Mouse (Mus musculus): ENCODE results near the gene Foxj2. TPM values are rescaled to one million over a fixed set of nuclear protein-coding genes. Genes with fewer than 3 reads are reported as not detected.
A peak's percentile ranks its signal among the peaks of the same experiment; 100 is the strongest.

Foxj2 gene
- polyA plus RNA-seq, 1 experiment from 2014 or later = 7.8 TPM

DNA sequence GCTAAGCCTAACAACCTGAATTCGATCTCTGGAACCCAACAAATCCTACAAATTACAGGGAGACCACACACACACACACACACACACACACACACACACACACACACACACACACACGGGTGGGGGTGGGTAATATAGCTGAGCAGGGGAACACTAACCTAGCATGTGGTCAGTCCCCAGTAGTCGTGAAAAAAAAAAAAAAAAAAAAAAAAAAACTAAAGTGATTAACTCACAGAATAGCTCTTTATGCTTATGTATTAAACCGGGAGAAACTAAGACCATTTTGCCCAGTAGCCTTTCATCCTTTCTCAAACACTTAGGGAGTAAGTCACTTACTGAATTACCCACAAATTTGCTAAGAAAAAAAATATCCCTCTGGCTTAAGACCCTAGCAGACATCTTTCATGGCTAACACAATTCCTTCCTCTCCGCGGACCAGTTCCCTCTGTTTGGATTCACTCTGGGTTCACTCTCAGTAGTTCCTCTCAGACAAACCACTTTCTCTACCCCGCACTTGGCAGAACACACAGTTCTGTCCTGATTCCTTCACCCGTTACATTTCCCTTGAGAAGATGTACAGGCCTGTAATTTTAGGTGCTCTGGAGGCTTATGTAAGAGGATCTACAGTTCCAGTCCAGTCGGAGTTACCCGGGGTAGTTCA, 18.9 kb upstream of the Foxj2 start:
- Histone ChIP-seq H3K4me2 (peak overlapping the region; percentile 100), H3K9me3 (replicated peaks) (no peaks in the 10 kb centered on the region), H3K36me3 (no peaks in the 10 kb centered on the region), H3K9ac (peak overlapping the region; percentile 83), H3K4me1 (replicated peaks) (peaks cover 8% of the 10 kb centered on the region), H3K27me3 (replicated peaks) (0 out of 2 replicates have a peak, but pooled peaks cover 4% of the 10 kb centered on the region), H3K27ac (ENCODE audit: poor library complexity, severe bottlenecking) (no peak overlapping the region), H3K4me3 (peak overlapping the region; percentile 69)
- ATAC-seq (ENCODE audit: insufficient number of reproducible peaks, low FRiP score) = peak; percentile 24
- 35% methylated on average over 10 of the region's 10 CpGs for WGBS

DNA sequence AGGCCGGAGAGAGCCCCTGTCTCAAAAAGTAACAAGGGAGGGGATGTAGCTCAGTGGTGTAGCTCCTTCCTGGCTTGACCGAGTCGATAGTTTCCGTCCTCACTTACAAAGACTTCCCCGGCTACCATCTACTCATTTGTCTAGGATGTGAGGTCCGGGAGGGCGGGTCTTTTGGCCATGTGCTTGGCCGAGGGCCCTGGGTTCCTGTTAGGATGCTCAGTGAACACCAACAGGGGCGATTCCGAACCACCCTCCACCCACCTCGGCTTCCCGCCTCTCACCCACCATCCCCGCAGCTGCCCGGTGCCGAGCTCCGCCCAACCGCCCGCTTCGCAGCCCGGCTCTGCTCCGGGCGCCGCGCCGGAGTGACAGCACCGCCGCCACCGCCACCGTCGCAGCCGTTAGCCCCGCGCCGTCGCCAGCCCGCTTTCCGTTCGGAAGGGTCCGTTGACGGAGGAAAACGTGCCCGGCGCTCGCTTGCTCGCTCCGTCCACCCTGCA, 18.4 kb upstream of the Foxj2 start, which contains the start of gene Slc2a3:
Slc2a3 (minus strand) TSS at position 340 of the 500 bp plus-strand sequence.
- WGBS = under 1% methylated on average over 46 of the region's 46 CpGs
- H3K27me3 ChIP-seq (replicated peaks) = 0 out of 2 replicates have a peak, but pooled peaks cover 4% of the 10 kb centered on the region
- peak within 1 kb of the TSS; percentile 69 for H3K4me3 ChIP-seq
- peak within 1 kb of the TSS; percentile 100 for H3K4me2 ChIP-seq
- 0 out of 2 replicates have a peak within 1 kb of the TSS, but pooled peaks have one; percentile 18 for H3K27ac ChIP-seq (ENCODE audit: poor library complexity, severe bottlenecking)
- peak within 1 kb of the TSS; percentile 83 for H3K9ac ChIP-seq
- H3K4me1 ChIP-seq (replicated peaks) = peaks cover 8% of the 10 kb centered on the region
- H3K9me3 ChIP-seq (replicated peaks) = no peaks in the 10 kb centered on the region
- ATAC-seq (ENCODE audit: insufficient number of reproducible peaks, low FRiP score) = peak; percentile 81
- no peaks in the 10 kb centered on the region for H3K36me3 ChIP-seq

DNA sequence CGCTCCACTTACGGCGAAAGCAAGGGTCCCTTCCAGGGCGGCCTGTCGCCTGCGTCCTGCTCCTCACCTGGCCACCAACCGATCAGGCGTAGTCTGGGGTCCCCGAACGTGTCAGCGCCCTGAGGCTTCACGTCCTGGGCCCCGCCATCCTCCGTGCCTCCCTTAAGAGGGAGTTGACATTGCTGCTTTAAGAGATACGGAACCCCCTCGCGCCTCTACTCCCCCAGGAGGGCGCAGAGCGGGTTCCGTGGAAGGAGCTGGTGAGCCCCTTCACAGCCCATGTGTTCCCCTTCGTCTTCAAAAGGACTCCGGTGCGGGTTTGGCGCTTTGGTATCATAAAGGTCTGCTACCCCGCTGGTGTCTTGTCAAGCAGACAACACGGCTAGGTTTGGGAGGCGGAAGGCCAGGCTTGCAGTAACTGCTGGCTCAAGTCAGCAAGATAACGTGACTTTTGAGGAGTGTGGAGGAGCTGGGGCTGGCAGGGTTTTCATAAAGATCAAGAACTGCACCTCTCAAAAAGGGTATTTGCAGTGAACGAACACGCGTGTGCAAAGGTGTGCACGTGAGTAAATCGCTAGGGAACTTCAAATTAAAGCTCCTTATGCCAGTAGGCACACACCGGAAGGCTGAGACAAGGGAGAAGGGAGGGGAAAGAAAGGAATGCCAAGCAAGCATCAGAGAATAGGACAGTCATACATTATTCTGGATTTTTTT, 17.8 kb upstream of the Foxj2 start:
- WGBS = 2% methylated on average over 34 of the region's 34 CpGs
- 0 out of 2 replicates have a peak, but pooled peaks cover 4% of the 10 kb centered on the region for H3K27me3 ChIP-seq (replicated peaks)
- H3K36me3 ChIP-seq = no peaks in the 10 kb centered on the region
- H3K4me1 ChIP-seq (replicated peaks) = peaks cover 8% of the 10 kb centered on the region
- H3K27ac ChIP-seq (ENCODE audit: poor library complexity, severe bottlenecking) = no peak overlapping the region
- peak overlapping the region; percentile 69 for H3K4me3 ChIP-seq
- H3K4me2 ChIP-seq = peak overlapping the region; percentile 100
- peak; percentile 66 for ATAC-seq (ENCODE audit: insufficient number of reproducible peaks, low FRiP score)
- no peaks in the 10 kb centered on the region for H3K9me3 ChIP-seq (replicated peaks)
- H3K9ac ChIP-seq = peak overlapping the region; percentile 83

DNA sequence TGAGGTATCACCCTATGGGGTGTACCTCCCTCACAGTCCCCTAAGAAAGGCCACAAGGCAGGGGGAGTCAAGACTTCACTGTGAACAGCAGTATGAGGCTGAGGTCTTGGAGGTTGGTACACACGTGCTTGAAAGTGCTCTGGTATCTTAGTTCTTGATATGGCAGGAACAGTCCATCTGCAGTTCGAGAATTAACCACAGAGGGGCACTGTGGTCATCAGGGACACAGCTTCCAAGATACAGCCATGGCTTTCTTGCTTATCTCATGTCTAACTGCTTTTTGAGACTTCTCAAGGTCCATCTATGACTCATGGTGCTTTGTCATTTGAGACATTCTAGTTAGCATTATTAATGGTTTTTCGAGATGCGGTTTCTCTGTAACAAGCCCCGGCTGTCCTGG, 15.3 kb upstream of the Foxj2 start:
- no peaks in the 10 kb centered on the region for H3K9me3 ChIP-seq (replicated peaks)
- no peak overlapping the region for H3K4me2 ChIP-seq
- ATAC-seq (ENCODE audit: insufficient number of reproducible peaks, low FRiP score) = no peak
- no peak overlapping the region for H3K27ac ChIP-seq (ENCODE audit: poor library complexity, severe bottlenecking)
- no peak overlapping the region for H3K4me3 ChIP-seq
- 18% methylated on average over 5 of the region's 5 CpGs for WGBS
- H3K27me3 ChIP-seq (replicated peaks) = 0 out of 2 replicates have a peak, but pooled peaks cover 4% of the 10 kb centered on the region
- H3K36me3 ChIP-seq = no peaks in the 10 kb centered on the region
- peaks cover 8% of the 10 kb centered on the region for H3K4me1 ChIP-seq (replicated peaks)
- H3K9ac ChIP-seq = no peak overlapping the region

DNA sequence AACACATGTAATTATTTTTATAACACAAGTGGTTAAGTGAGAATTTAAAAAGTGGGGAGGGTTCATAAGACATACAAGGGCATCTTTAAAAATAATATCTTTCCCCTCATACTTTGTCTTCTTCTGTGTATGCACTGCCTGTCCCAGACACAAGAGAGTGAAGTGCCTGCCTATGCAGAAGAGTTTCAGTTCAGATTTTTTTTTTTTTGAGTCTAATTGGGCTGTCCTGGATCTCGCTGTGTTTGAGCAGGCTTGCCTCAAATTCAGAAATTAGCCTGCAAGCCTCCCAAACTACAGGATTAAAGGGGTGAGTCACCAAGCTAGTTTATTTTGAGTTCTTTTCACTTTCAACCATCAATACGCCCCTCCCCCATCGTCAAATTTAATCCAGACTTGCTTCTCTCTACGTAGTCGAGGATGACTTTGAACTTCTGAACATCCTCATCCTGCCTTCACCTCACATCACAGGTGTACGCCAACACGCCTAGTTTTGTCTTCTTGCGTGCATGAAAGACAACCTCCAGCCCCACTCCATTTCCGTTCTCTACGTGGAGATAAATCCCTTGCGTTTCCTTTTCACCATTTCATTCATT, 9.6 kb upstream of the Foxj2 start:
- H3K27ac ChIP-seq (ENCODE audit: poor library complexity, severe bottlenecking) = peak overlapping the region; percentile 98
- 0 out of 2 replicates have a peak, but pooled peaks have one; percentile 0 for ATAC-seq (ENCODE audit: insufficient number of reproducible peaks, low FRiP score)
- no peaks in the 10 kb centered on the region for H3K36me3 ChIP-seq
- H3K9ac ChIP-seq = peak overlapping the region; percentile 45
- H3K4me3 ChIP-seq = peak overlapping the region; percentile 61
- peaks cover 6% of the 10 kb centered on the region for H3K4me1 ChIP-seq (replicated peaks)
- H3K9me3 ChIP-seq (replicated peaks) = no peaks in the 10 kb centered on the region
- peak overlapping the region; percentile 64 for H3K4me2 ChIP-seq
- 2% methylated on average over 11 of the region's 11 CpGs for WGBS
- no peaks in the 10 kb centered on the region for H3K27me3 ChIP-seq (replicated peaks)

DNA sequence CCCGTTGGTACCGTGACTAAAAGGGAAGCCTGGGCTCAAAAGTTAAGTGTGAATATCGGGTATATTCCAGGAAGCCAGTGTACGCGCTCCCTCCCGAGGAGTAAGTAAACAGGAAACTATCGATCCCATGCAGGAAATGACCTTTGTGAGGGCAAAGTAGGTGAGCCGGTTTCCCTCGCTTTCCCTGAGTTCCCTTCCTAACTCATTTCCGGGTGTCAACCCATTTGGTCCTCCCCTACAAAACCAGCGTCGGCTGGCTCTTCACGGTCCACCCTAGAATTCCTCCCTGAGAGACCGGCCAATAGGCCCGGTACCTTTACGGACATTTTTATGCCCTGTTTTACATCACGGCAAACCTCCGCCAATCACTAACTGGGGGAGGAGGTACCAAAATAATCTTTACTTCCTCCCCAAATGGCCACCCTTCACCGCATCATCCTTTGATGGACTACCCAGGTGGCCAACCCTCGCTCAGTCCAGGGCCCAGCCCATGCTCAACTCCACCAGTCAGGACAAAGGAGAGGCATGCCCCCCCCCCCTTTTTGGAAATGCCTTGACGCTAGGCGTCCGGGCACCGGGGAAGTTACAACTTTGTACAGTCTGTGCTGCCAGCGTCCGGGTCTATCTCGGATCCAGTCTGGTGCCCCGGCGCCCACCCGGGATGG, 9.0 kb upstream of the Foxj2 start:
- no peaks in the 10 kb centered on the region for H3K36me3 ChIP-seq
- peak overlapping the region; percentile 73 for H3K9ac ChIP-seq
- H3K4me3 ChIP-seq = peak overlapping the region; percentile 61
- H3K4me2 ChIP-seq = peak overlapping the region; percentile 64
- peak overlapping the region; percentile 98 for H3K27ac ChIP-seq (ENCODE audit: poor library complexity, severe bottlenecking)
- no peaks in the 10 kb centered on the region for H3K27me3 ChIP-seq (replicated peaks)
- ATAC-seq (ENCODE audit: insufficient number of reproducible peaks, low FRiP score) = peak; percentile 99
- H3K4me1 ChIP-seq (replicated peaks) = peaks cover 6% of the 10 kb centered on the region
- WGBS = under 1% methylated on average over 30 of the region's 30 CpGs
- H3K9me3 ChIP-seq (replicated peaks) = no peaks in the 10 kb centered on the region

DNA sequence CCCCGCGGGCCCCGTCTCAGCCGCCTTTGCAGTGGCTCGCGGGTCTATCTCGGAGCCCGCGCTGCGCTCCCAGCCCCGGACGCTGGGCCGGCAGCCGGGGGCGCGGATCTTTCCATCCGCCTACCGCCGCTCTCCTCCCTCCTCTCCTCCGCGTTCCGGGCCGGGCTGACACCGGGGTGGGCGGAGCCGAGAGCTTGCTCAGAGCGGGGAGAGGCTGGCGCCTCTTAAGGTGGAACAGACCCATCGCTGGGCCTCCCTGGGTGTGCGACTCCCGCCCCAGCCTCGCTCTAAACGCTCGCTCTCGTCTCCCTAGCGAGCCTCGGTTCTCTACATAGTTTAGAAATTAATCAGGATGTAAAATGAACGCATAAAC, 8.4 kb upstream of the Foxj2 start:
- ATAC-seq (ENCODE audit: insufficient number of reproducible peaks, low FRiP score) = peak; percentile 97
- Histone ChIP-seq H3K9me3 (replicated peaks) (no peaks in the 10 kb centered on the region), H3K9ac (peak overlapping the region; percentile 73), H3K36me3 (no peaks in the 10 kb centered on the region), H3K4me2 (peak overlapping the region; percentile 64), H3K4me3 (peak overlapping the region; percentile 61), H3K4me1 (replicated peaks) (peaks cover 6% of the 10 kb centered on the region), H3K27me3 (replicated peaks) (no peaks in the 10 kb centered on the region), H3K27ac (ENCODE audit: poor library complexity, severe bottlenecking) (peak overlapping the region; percentile 98)
- WGBS = 1% methylated on average over 27 of the region's 38 CpGs

DNA sequence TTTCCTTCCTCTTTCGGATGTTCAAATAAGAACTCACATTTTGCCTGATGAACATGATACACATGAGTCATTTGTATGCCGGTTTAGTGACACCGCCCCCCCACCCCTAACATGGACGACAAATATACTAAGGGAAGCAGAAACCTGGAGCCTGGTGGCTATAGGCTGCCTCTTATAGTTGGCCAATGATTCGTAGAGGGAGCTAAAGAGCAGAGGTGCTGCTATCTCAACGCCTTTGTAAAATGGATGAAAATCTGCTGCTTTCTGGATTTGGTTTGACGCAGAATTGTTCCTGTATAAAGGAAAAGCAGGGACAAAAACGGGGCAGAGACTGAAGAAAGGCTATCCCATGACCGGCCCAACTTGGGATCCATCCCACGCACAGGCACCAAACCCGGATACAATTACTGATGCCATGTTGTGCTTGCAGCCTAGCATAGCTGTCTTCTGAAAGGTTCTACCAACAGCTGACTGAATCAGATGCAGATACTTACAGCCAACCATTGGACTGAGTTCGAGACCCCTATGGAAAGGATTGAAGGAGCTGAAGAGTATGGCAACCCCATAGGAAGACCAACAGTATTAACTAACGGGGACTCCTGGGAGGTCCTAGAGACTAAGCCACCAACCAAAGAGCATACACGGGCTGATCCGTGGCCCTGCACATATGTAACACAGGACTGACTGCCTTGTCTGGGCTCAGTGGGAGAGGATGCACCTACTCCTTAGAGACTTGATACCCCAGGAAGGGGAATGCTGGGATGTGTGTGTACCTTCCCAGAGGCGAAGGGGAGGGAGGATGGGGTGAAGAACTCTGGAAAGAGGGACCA, 7.7 kb upstream of the Foxj2 start:
- Histone ChIP-seq H3K36me3 (no peaks in the 10 kb centered on the region), H3K4me2 (peak overlapping the region; percentile 64), H3K9me3 (replicated peaks) (no peaks in the 10 kb centered on the region), H3K27ac (ENCODE audit: poor library complexity, severe bottlenecking) (peak overlapping the region; percentile 98), H3K4me1 (replicated peaks) (peaks cover 6% of the 10 kb centered on the region), H3K4me3 (peak overlapping the region; percentile 61), H3K27me3 (replicated peaks) (no peaks in the 10 kb centered on the region), H3K9ac (peak overlapping the region; percentile 37; the same call in 1 of the 2 replicates)
- ATAC-seq (ENCODE audit: insufficient number of reproducible peaks, low FRiP score) = peak; percentile 54
- 27% methylated on average over 16 of the region's 16 CpGs for WGBS

DNA sequence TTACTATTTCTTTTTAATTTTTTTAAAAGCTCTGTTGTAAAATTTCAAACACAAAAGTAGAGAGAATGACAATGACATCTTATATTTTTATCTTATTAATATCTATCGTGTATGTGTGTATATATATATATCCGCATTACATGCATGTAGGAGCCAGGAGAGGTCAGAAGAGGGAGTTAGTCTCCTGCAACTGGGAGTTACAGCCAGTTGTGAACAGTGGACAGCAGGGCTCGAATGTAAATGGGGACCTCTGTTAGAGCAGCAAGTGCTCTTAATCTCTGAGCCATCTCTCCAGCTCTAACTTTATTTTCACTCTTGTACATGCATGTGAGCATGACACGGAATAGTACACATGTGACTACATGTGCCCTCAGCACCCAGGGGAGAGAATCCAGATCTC, 7.0 kb upstream of the Foxj2 start:
- Histone ChIP-seq H3K36me3 (no peaks in the 10 kb centered on the region), H3K27me3 (replicated peaks) (no peaks in the 10 kb centered on the region), H3K9me3 (replicated peaks) (no peaks in the 10 kb centered on the region), H3K4me3 (no peak overlapping the region), H3K4me1 (replicated peaks) (peaks cover 6% of the 10 kb centered on the region), H3K4me2 (no peak overlapping the region), H3K27ac (ENCODE audit: poor library complexity, severe bottlenecking) (no peak overlapping the region), H3K9ac (no peak overlapping the region)
- 89% methylated on average over 4 of the region's 4 CpGs for WGBS
- ATAC-seq (ENCODE audit: insufficient number of reproducible peaks, low FRiP score) = no peak

DNA sequence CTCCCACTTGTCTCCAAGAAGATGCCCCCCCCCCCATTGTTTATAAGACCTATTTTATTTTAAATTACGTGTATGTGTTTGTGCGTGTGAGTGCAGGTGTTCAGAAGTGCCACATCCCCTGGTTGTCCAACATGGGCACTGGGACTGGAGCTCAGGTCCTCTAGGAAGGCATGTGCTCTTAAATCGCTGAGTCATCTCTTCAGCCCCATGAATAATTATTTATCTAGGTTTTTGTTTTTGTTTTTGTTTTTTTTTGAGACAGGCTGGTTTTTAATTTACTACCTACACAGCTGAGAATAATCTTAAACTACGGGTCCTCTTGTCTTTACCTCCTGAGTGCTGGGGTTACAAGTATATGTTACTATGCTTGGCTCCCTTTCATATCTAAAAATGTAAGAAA, 6.1 kb upstream of the Foxj2 start:
- no peak for ATAC-seq (ENCODE audit: insufficient number of reproducible peaks, low FRiP score)
- 88% methylated on average over 4 of the region's 4 CpGs for WGBS
- Histone ChIP-seq H3K4me1 (replicated peaks) (peaks cover 6% of the 10 kb centered on the region), H3K27ac (ENCODE audit: poor library complexity, severe bottlenecking) (no peak overlapping the region), H3K36me3 (no peaks in the 10 kb centered on the region), H3K4me2 (no peak overlapping the region), H3K4me3 (no peak overlapping the region), H3K27me3 (replicated peaks) (no peaks in the 10 kb centered on the region), H3K9ac (no peak overlapping the region), H3K9me3 (replicated peaks) (no peaks in the 10 kb centered on the region)
